Mouse (Mus musculus) Patski (cell line): ENCODE results near the gene Hist1h3a. TPM values are rescaled to one million over a fixed set of nuclear protein-coding genes. Genes with fewer than 3 reads are reported as not detected.
A peak's percentile ranks its signal among the peaks of the same experiment; 100 is the strongest.
"Not testable (repeated sequence)": the region's sequence is repeated elsewhere in the genome, so short reads cannot be mapped to it uniquely, and the experiment has no call there.

Experiments
- ATAC-seq: fragments of 100-300 bp; one replicate; pipeline ENCODE4 v1.8.0; 2021
- CTCF ChIA-PET: fragments of 350-600 bp; sonication (Branson Sonifier 250); formaldehyde crosslinking; loops from one replicate; lab custom pipeline; 2022; ENCODE audit warnings: inconsistent platforms; lab: Charles Lee
- POLR2A ChIA-PET: fragments of 350-600 bp; sonication (Branson Sonifier 250); formaldehyde crosslinking; loops from one replicate; lab custom pipeline; 2022; ENCODE audit warnings: antibody characterized with exemption, inconsistent platforms; lab: Charles Lee
- DNase-seq: peaks from one replicate; pipeline ENCODE4 v3.0.0-alpha.2; 2011; ENCODE audit warnings: low read depth, low spot score
- H3K27me3 ChIP-seq: fragments of 371-371 bp; one replicate; pipeline ENCODE4 v1.5.1; 2021
- CTCF ChIP-seq: fragments of 100-300 bp; IDR thresholded peaks from one replicate; pipeline ENCODE4 v1.5.1; 2021
- in situ Hi-C: fragments of 300-500 bp; cut with MboI; formaldehyde crosslinking; loops from 3 replicates; pipeline ENCODE4 v1.11.1; 2018; ENCODE audit warnings: low pct_unique_long_range_greater_than_20kb, mixed read lengths
- polyA plus RNA-seq: library from polyadenylated mRNA; unstranded; gene quantifications from one replicate; pipeline ENCODE4 v1.2.3, GENCODE M21; 2021

Hist1h3a gene
- 0.18 TPM for polyA plus RNA-seq

DNA sequence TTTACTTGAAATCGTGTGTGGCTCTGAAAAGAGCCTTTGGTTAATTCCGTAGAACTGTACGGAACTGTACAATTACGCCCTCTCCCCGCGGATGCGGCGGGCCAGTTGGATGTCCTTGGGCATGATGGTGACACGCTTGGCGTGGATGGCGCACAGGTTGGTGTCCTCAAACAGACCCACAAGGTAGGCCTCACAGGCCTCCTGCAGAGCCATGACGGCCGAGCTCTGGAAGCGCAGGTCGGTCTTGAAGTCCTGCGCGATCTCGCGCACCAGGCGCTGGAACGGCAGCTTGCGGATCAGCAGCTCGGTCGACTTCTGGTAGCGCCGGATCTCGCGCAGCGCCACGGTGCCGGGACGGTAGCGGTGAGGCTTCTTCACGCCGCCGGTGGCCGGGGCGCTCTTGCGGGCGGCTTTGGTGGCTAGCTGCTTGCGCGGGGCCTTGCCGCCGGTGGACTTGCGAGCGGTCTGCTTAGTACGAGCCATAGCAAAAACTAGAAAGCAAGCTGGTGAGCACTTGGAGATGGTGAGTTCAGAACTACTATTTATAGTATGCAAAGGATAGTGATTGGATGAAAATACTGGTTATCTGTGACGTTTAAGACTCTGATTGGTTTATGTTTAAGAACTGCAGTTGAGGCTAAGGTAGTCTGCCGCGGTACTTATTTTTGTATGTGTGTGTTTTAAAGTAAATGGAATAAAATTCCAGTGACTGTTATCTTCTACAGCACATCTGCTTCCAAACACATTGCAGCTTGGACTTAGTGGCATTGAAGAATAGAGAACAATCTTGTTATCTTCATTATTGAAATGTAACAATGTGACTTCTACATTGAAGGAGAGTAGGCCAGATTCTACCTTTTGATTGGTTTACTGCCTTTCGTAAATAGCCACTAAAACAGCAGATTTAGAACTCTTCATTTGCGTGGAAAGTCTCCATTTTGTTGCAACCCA is at the start of gene Hist1h3a:
Gene Hist1h3a (minus strand): TSS at position 516 of the 951 bp plus-strand sequence.
- in situ Hi-C loops: loop anchor here (25.0 kb wide), 1 partner anchor 1975 kb away; the partner anchor contains the start of genes Hist1h1b, Hist1h2an, Hist1h2bp and Hist1h3i
- ATAC-seq (peak; percentile 63), DNase-seq (peak; percentile 95)
- CTCF ChIA-PET: interaction anchor here (1.2 kb wide), 1 partner anchor 8 kb away, joined by 4 read pairs; no protein-coding TSS in a partner anchor
- POLR2A ChIA-PET: interaction anchor here (1.7 kb wide), 1 partner anchor 21 kb away, joined by 4 read pairs; no protein-coding TSS in a partner anchor
- H3K27me3 ChIP-seq: not testable (repeated sequence)

DNA sequence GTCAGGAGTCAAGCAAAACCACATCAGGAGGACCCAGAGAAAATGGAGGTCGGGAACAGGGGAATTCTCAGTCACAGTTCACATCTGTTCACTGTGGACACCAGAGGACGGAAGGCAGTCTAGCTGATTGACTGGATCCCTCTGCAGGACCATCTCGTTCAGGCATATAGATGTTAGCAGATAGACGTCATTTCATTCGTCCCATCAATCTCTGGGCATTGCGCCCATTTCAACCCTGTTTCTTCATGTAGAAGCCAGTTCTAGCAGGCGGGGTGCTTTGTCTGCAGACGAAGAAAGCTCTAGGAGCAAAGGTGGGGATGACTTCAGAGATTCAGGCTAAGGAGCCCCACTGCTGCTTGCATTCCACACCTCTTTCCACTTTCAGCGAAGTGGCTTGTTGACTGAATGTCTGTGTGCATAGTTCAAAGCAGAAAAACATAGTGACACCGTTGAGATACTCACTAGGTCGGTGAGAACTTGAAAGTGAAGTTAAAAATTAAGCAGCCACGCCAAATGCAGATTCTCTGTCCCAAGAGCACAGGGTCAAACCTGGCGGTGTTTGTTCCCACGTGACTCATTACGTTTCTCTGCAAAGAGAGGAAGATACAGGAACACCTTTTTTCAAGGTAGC is 44.4 kb upstream of the Hist1h3a start, which contains the start of gene Slc17a2:
Gene Slc17a2 (plus strand): TSS at position 572 of the 631 bp plus-strand sequence.
- in situ Hi-C loops: no loop called here
- no peak for TF ChIP-seq CTCF
- CTCF ChIA-PET: interaction anchor here (0.9 kb wide), 1 partner anchor 14 kb away, joined by 4 read pairs; no protein-coding TSS in a partner anchor
- DNase-seq (no peak), ATAC-seq (no peak)
- POLR2A ChIA-PET: no interaction called here
- peaks cover 39% of the 10 kb centered on the region for H3K27me3 ChIP-seq

DNA sequence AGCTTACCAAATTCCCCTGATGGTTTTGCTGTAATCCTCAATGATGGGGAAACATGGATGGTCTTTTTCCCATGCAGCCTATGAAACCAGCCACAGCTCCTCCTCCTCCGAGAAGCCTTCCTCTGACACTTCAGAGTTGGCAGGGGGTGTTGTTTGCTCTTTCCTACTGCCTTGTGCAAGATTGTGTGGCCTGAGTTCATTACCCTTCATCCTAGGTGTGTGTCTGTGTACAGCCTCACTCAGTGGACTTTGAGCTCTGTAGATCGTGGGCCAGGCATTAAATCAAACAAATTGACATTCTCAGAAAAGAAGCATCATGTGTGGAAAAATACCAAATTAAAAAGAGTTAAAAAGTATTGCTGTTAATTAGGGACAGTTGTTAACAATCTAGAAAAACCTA is 42.3 kb upstream of the Hist1h3a start:
- no peak for ATAC-seq
- CTCF ChIA-PET: interaction anchor here (0.7 to 1.2 kb wide), 2 partner anchors 11 to 12 kb away, joined by 4 to 5 read pairs; no protein-coding TSS in a partner anchor
- no peak for TF ChIP-seq CTCF
- H3K27me3 ChIP-seq: peaks cover 24% of the 10 kb centered on the region
- POLR2A ChIA-PET: no interaction called here
- in situ Hi-C loops: no loop called here
- no peak for DNase-seq

DNA sequence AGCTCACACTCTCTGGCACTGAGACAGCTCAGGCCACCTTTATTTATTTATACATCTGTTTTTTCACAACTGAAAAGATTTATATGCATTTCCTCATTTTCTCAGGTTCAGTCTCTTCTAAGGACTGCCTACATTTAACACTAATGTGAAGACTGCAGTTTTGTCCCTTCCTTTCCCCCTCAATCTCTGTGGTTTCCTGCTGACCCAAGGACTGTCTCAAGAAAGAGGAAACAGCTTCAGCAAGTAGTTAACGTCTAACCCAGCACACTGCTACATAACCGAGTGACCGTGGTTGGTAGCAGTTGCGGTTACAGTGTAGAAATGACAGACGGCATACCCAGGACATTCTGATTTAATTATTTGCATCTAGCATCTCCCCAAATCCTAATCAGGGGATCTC is 37.2 kb upstream of the Hist1h3a start:
- CTCF ChIA-PET: interaction anchor here (0.9 kb wide), 1 partner anchor 13 kb away, joined by 3 read pairs; no protein-coding TSS in a partner anchor
- H3K27me3 ChIP-seq: peaks cover 4% of the 10 kb centered on the region
- no peak for DNase-seq
- no peak for ATAC-seq
- POLR2A ChIA-PET: no interaction called here
- in situ Hi-C loops: loop anchor here (10.0 kb wide), 1 partner anchor 515 kb away; no protein-coding TSS in a partner anchor
- TF ChIP-seq CTCF: no peak

DNA sequence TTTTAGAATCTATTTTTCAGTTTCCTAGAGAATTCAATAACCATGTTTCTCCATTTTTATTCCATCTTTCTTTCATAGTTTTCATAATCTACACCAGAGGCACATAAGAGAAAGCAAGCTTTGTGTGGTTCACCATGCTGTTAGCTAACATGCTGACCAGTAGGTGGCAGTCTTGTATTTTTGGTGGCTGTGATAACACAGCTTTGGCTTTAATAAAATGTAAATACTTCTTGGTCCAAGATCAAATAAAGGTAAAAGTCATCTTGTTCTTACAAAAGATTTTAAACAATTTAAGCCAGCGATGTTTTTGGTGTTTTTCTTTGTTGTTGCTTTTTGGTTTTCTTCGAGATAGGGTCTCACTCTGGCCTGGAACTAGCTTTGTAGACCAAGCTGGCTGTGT is 30.3 kb upstream of the Hist1h3a start:
- ATAC-seq (no peak), DNase-seq (peak; percentile 10)
- ChIA-PET CTCF (interaction anchor here (0.8 to 1.4 kb wide), 8 partner anchors 11 to 516 kb away, joined by 3 to 4 read pairs (median 3); no protein-coding TSS in a partner anchor), POLR2A (no interaction called here)
- peaks cover 12% of the 10 kb centered on the region for H3K27me3 ChIP-seq
- peak; percentile 78 for TF ChIP-seq CTCF
- in situ Hi-C loops: loop anchor here (10.0 kb wide), 1 partner anchor 522 kb away; no protein-coding TSS in a partner anchor

DNA sequence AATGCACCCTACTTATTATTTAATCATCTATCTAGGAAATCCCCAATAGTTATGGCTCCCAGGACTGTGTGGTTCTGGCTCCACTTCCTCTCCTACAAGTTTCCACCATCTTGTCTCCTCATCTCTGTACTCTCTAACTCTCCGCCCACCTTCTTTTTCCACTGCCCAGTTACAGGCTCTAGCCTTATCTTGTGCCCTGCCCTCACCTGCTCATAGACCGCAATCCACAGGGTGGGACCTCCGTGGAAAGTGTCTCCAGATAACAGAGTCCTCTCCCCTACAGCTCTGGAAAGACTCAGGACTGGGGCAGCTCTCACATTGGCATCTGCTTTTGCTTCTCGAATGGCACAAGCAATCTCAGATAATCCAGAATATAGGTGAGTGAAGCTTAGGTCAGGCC is 16.8 kb upstream of the Hist1h3a start:
- in situ Hi-C loops: no loop called here
- DNase-seq (no peak), ATAC-seq (no peak)
- TF ChIP-seq CTCF: no peak
- ChIA-PET POLR2A (no interaction called here), CTCF (no interaction called here)
- H3K27me3 ChIP-seq: peaks cover 10% of the 10 kb centered on the region

DNA sequence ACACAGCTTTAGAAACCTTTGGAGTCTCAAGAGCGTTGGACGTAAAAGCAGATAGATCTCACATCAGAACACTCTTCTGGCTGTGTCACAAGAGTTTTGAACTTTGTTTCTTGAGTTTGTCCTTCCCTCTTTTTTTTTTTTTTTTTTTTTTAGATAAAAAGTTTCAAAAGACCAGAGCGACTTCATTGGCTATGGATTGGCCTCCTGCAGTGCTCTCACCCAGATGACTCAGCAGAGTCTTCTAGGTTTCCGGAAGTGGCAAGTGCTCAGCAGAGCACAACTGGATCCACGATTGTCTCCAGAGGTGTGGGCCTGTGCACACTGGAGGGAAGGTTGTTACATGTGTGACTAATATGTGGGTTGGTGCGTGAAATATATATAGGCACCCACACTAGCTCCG is 16.2 kb upstream of the Hist1h3a start:
- in situ Hi-C loops: no loop called here
- POLR2A ChIA-PET: no interaction called here
- DNase-seq (no peak), ATAC-seq (no peak)
- CTCF ChIA-PET: interaction anchor here (1.0 kb wide), 1 partner anchor 148 kb away, joined by 3 read pairs; no protein-coding TSS in a partner anchor
- TF ChIP-seq CTCF: no peak
- peaks cover 10% of the 10 kb centered on the region for H3K27me3 ChIP-seq

DNA sequence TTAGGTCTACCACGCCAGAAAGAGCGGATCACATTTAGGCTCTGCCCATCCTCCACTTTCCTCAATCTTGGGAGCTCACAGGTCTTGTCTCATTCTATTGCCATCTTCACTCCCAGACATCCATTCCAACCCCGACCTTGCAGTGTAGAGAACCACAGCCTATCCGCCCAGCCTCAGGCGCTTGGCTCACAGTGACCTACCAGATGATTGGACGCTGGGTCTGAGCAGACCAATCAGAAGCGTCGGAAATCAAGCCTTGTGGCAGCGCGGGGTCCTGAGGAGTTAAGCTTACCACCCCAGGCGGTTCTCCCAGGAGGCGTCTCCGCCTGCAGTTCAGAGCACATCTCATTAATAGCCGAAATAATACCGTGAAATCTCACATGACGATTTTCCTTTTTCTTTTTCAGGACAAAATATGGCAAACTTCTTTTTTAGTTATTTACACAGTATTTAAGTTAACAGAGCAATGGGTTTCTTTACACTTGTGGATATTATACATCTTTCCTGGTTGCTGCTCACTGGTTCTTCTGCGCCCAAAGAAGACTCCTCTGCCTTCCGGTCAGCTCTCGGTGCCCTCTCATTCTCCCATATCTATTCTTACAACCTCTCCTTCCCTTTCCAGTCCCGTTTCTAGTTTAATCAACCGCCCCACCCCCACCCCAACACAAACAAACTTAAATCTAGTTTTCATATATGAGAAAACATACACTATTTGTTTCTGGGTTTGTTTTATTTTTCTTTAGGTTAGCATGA is 10.6 kb upstream of the Hist1h3a start:
- ChIA-PET POLR2A (interaction anchor here (1.4 kb wide), 1 partner anchor 9 kb away, joined by 4 read pairs; the partner anchor contains the start of gene Hist1h1a), CTCF (no interaction called here)
- ATAC-seq: no peak
- in situ Hi-C loops: loop anchor here (25.0 kb wide), 1 partner anchor 1985 kb away; the partner anchor contains the start of genes Hist1h1b, Hist1h2an, Hist1h2bp and Hist1h3i
- no peaks in the 10 kb centered on the region for H3K27me3 ChIP-seq
- TF ChIP-seq CTCF: no peak
- DNase-seq: no peak

DNA sequence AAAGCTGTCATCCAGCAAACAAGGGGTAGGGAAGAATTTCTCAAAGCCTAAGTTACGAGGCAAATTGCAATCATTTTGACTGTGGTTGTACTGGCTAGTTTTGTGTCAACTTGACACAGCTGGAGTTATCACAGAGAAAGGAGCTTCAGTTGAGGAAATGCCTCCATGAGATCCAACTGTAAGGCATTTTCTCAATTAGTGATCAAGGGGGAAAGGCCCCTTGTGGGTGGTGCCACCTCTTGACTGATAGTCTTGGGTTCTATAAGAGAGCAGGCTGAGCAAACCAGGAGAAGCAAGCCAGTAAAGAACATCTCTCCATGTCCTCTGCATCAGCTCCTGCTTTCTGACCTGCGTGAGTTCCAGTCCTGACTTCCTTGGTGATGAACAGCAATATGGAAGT is 7.4 kb upstream of the Hist1h3a start, which contains the start of gene Trim38:
Gene Trim38 (plus strand): TSS at position 301 of the 400 bp plus-strand sequence.
- H3K27me3 ChIP-seq, CTCF ChIA-PET, ATAC-seq, DNase-seq, POLR2A ChIA-PET: not testable (repeated sequence)
- in situ Hi-C loops: loop anchor here (25.0 kb wide), 1 partner anchor 1982 kb away; the partner anchor contains the start of genes Hist1h1b, Hist1h2an, Hist1h2bp and Hist1h3i
